Mouse (Mus musculus): ENCODE results near the gene Oosp1.

- TF ChIP-seq CTCF (IDR thresholded peaks at IDR 0.05; ENCODE audit: low read depth) (no peak), EP300 (IDR thresholded peaks at IDR 0.05; ENCODE audit: low read depth) (no peak)
These were observed 51.9 kb downstream of the Oosp1 start for GRCm38 (mm10) chr19:11639038-11639437.
